Mouse (Mus musculus) cerebellum, adult 2 months (tissue): Measurements from ENCODE around the gene Tmprss2. TPM values are rescaled to one million over a fixed set of nuclear protein-coding genes. Genes with fewer than 3 reads are reported as not detected.

Experiments used
- DNase-seq, 2 experiments: peaks; one replicate each; pipeline ENCODE4 v3.0.0; 2021
- H3K27ac ChIP-seq: fragments of 200-500 bp; 2 replicates; pipeline ENCODE4 v1.5.1; 2012; ENCODE audit warnings: low read length, control low read depth, inconsistent platforms; ENCODE audit not compliant: insufficient read depth
- H3K27me3 ChIP-seq: fragments of 200-500 bp; 2 replicates; pipeline ENCODE4 v1.6.1; 2012; ENCODE audit warnings: inconsistent platforms, mild to moderate bottlenecking, low read length, moderate library complexity; ENCODE audit not compliant: control insufficient read depth, insufficient read depth
- H3K4me1 ChIP-seq: fragments of 200-500 bp; 2 replicates; pipeline ENCODE4 v1.6.1; 2011; ENCODE audit warnings: low read length; ENCODE audit not compliant: control insufficient read depth, insufficient read depth
- H3K4me3 ChIP-seq: fragments of 200-500 bp; replicated peaks from 2 replicates; pipeline ENCODE3; 2011; ENCODE audit warnings: mild to moderate bottlenecking, low read depth, low read length, control low read depth; ENCODE audit not compliant: insufficient read depth
- CTCF ChIP-seq: fragments of 200-500 bp; IDR thresholded peaks from 2 replicates; pipeline ENCODE4 v1.5.1; 2011; ENCODE audit warnings: low read depth, mild to moderate bottlenecking, control low read depth, low read length, moderate library complexity, borderline replicate concordance; ENCODE audit not compliant: insufficient read depth
- POLR2A ChIP-seq: fragments of 200-500 bp; IDR thresholded peaks from 2 replicates; pipeline ENCODE4 v1.6.1; 2011; ENCODE audit warnings: low read length, control low read depth, borderline replicate concordance; ENCODE audit not compliant: insufficient read depth
- WGBS: fragments of 180-500 bp; shearing (Covaris S2); methylation state at CpG from one replicate; pipeline ENCODE4 v1.1.7; 2018; 5-methylcytosine and 5-hydroxymethylcytosine counted together
- polyA plus RNA-seq: library from polyadenylated mRNA; depleted of rRNA; stranded (reverse); fragments of >200 nt; gene quantifications from 2 replicates; pipeline ENCODE4 v1.2.3, GENCODE M21; 2012; rRNA removed

Gene Tmprss2
- polyA plus RNA-seq, 1 experiment, result 0.34 TPM

- Histone ChIP-seq H3K4me1 (0 out of 2 replicates have a peak, but pooled peaks cover 4% of the 10 kb centered on the region), H3K27me3 (no peaks in the 10 kb centered on the region), H3K27ac (no peak overlapping the region), H3K4me3 (no peak overlapping the region)
- no peak for DNase-seq
- 62% methylated on average over 1 of the region's 1 CpGs for WGBS
- TF ChIP-seq CTCF (no peak), POLR2A (no peak)
Measured at GRCm38 (mm10) chr16:97533126-97533525, 77.9 kb downstream of the Tmprss2 start.

DNA sequence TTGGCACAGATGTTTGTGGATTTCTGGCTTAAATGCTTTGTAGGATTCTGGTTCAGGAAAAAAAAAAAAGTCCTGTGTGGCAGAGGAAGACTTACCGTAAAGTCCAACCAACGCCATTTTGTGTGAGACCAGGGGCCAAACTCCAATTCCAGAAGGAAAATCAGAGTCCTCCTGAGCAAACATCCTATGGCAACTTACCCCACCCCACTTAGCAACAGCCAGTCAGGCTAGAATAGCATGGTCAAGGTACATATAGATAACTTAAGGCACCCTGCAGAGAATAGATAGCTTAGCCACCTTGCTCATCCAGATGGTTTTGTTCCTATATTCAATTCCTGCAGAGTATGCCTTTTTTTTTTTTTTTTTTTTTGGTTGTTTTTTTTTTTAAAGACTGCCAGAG, 81.8 kb downstream of the Tmprss2 start:
- no peak overlapping the region for H3K4me3 ChIP-seq
- TF ChIP-seq POLR2A, result no peak
- no peak for TF ChIP-seq CTCF
- no peaks in the 10 kb centered on the region for H3K27me3 ChIP-seq
- no peak for DNase-seq
- H3K27ac ChIP-seq, result no peak overlapping the region
- H3K4me1 ChIP-seq, result no peaks in the 10 kb centered on the region
- WGBS, result 84% methylated on average over 2 of the region's 2 CpGs

DNA sequence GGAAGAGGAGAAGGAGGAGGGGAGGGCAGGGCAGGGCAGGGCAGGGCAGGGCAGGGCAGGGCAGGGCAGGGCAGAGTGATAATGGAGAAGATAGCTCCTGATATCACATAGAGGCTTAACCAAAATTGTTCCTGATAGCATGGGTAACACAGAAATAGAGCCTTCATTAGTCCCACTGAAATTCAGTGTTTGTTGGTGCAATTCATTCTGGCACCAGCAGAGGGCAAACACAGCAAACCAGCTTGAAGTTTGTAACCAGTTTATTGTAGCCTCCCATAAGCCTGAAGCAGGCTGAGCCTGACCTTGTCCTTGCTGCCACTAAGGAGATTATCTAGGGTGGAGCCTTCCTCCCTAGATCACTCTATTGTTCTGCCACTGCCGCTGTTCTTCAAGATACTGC, 88.0 kb downstream of the Tmprss2 start:
- peak; percentile 14 to 27 for DNase-seq
- H3K27ac ChIP-seq, result no peak overlapping the region
- H3K27me3 ChIP-seq, result no peaks in the 10 kb centered on the region
- H3K4me3 ChIP-seq, result no peak overlapping the region
- WGBS, result 13% methylated on average over 1 of the region's 1 CpGs
- no peaks in the 10 kb centered on the region for H3K4me1 ChIP-seq
- TF ChIP-seq POLR2A (no peak), CTCF (peak; percentile 50)

DNA sequence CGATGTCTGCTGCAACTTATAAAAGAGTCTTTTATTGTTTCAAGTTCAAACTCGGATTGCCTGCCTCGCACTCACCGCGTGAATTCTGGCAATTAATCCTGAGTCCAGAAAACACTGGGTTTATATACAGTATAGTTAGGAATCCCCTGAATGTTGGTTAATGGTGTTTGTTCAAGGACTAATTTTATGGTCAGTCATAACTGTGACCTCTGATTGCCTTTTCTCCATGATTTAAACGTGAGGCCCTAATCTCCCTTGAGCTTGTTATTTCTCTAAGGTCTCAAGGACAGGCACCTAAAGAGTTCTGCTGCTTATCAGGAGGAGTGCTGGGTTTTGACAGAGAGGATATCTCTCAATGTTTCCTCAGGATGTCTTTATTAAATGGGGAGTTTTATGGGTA, 89.0 kb downstream of the Tmprss2 start:
- Histone ChIP-seq H3K27ac (no peak overlapping the region), H3K27me3 (no peaks in the 10 kb centered on the region), H3K4me3 (no peak overlapping the region), H3K4me1 (no peaks in the 10 kb centered on the region)
- TF ChIP-seq POLR2A (no peak), CTCF (no peak)
- 77% methylated on average over 6 of the region's 6 CpGs for WGBS
- DNase-seq, result no peak

GRCm38 (mm10) chr16:97516341-97516740, 94.7 kb downstream of the Tmprss2 start:
- Histone ChIP-seq H3K4me3 (no peak overlapping the region), H3K27me3 (no peaks in the 10 kb centered on the region), H3K27ac (no peak overlapping the region), H3K4me1 (no peaks in the 10 kb centered on the region)
- no peak for DNase-seq
- whole genome bisulfite sequencing, result 69% methylated on average over 3 of the region's 3 CpGs
- no peak for TF ChIP-seq CTCF

Other genes starting within 250 kb of the Tmprss2 start
- gene Mx1, start 148.3 kb downstream of the Tmprss2 start, polyA plus RNA-seq, result 0.10 and 0.24 TPM in 2 replicates
- gene Fam3b, start 96.4 kb downstream of the Tmprss2 start, polyA plus RNA-seq, result not detected in 2 replicates
- 0.43 and 0.51 TPM in 2 replicates for gene Ripk4, start 152.6 kb upstream of the Tmprss2 start, polyA plus RNA-seq
- 14.3 and 15.4 TPM in 2 replicates for gene Prdm15, start 240.7 kb upstream of the Tmprss2 start, polyA plus RNA-seq